Mouse (Mus musculus) G1E (cell line): ENCODE results near the gene March5.

ENCODE experiments used
- CTCF ChIP-seq: IDR thresholded peaks from 2 replicates; pipeline ENCODE4 v1.5.1; 2012; ENCODE audit warnings: low read depth, low read length, inconsistent platforms, mixed read lengths
- GATA1 ChIP-seq: IDR thresholded peaks from 2 replicates; pipeline ENCODE4 v1.6.1; 2012; ENCODE audit warnings: borderline replicate concordance, low read length, inconsistent platforms, mixed read lengths
- GATA2 ChIP-seq: IDR thresholded peaks from 2 replicates; pipeline ENCODE4 v1.6.1; 2012; ENCODE audit warnings: low read depth, low read length, inconsistent platforms, borderline replicate concordance
- POLR2AphosphoS5 ChIP-seq: IDR thresholded peaks from 2 replicates; pipeline ENCODE4 v1.6.1; 2012; ENCODE audit warnings: low read depth, low read length, inconsistent platforms; ENCODE audit not compliant: insufficient replicate concordance
- TAL1 ChIP-seq: conservative IDR thresholded peaks from 2 replicates; pipeline ENCODE4 v1.6.1; 2012; ENCODE audit warnings: low read depth, low read length, inconsistent platforms, mixed read lengths

DNA sequence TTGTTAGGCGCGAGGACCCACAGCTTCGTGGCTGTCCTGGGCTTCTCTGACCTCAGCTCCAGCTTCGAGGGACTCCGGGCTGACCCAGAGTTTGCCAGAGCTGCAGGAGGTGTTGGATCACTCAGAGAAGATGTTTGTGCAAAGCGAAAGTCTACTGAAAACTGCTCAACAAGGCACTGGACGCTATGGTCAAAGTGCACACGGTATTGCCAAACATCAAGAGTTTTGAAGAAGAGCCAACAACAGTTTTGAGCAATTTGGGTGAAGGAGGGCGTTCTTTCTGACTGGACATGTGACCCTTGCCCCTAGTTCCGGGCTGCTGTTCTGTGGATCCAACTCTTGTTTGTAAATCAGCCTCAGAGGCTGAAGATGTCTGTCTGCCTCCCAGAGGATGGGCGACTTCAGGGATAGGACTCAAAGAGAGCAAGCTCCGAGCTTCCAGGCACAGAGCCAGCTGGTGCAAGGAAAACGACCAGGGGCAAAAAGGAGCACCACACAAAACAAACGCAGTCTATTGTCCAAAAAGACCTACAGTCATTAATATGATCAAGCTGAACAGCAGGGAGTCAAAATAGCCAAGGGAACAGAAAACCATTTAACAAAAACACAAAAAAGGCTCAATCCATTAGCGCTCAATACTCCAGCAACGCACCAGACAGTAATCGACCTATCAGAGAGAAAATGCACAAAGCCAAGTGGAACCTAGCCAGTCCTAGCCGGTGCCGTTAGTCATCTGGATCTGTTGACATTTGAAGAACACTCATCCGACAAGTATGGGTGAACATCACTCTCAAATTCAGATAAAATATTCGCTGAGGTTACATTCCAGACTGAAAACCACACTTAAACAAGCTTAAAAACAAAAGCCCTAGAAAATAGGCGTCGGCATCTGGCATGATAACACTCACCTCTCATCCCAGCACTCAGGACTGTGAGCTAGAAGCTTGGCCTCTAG lies 56.9 kb downstream of the March5 start:
- TF ChIP-seq CTCF (no peak), TAL1 (no peak), POLR2AphosphoS5 (no peak), GATA1 (no peak), GATA2 (no peak)
